Mouse (Mus musculus) olfactory bulb, adult 2 months (tissue): ENCODE data around the gene Stx3. TPM values are rescaled to one million over a fixed set of nuclear protein-coding genes. Genes with fewer than 3 reads are reported as not detected.

Source experiments
- H3K27ac ChIP-seq: fragments of 200-500 bp; 2 replicates; pipeline ENCODE4 v1.5.1; 2012; ENCODE audit warnings: low read depth, low read length; ENCODE audit not compliant: insufficient read depth
- H3K4me1 ChIP-seq: fragments of 200-500 bp; 2 replicates; pipeline ENCODE4 v1.6.1; 2012; ENCODE audit warnings: low read length; ENCODE audit not compliant: control insufficient read depth, insufficient read depth
- H3K4me3 ChIP-seq: fragments of 200-500 bp; 2 replicates; pipeline ENCODE4 v1.5.1; 2012; ENCODE audit warnings: mild to moderate bottlenecking, low read depth, low read length, moderate library complexity; ENCODE audit not compliant: insufficient read depth
- CTCF ChIP-seq: fragments of 200-500 bp; IDR thresholded peaks from 2 replicates; pipeline ENCODE4 v1.5.1; 2012; ENCODE audit warnings: low read depth, mild to moderate bottlenecking, low read length, moderate library complexity; ENCODE audit not compliant: insufficient read depth
- POLR2A ChIP-seq: fragments of 200-500 bp; IDR thresholded peaks from 2 replicates; pipeline ENCODE4 v1.6.1; 2012; ENCODE audit warnings: mild to moderate bottlenecking, low read depth, low read length, moderate library complexity; ENCODE audit not compliant: insufficient read depth
- WGBS: fragments of 180-500 bp; shearing (Covaris S2); methylation state at CpG from one replicate; pipeline ENCODE4 v1.1.7; 2018; 5-methylcytosine and 5-hydroxymethylcytosine counted together
- polyA plus RNA-seq: library from polyadenylated mRNA; stranded (reverse); fragments of >200 nt; gene quantifications from 2 replicates; pipeline ENCODE4 v1.2.4, GENCODE M21; 2012; ENCODE audit warnings: low replicate concordance; ENCODE audit not compliant: missing spikeins, insufficient read depth, insufficient read length

Stx3 gene
- polyA plus RNA-seq, 1 experiment, result not detected

GRCm38 (mm10) chr19:11768163-11768562, 51.0 kb downstream of the Stx3 start:
- Histone ChIP-seq H3K4me1 (no peaks in the 10 kb centered on the region), H3K4me3 (no peak overlapping the region), H3K27ac (no peak overlapping the region)
- TF ChIP-seq POLR2A (no peak), CTCF (no peak)
- WGBS, result 10% methylated on average over 3 of the region's 3 CpGs

GRCm38 (mm10) chr19:11766413-11766812, 52.8 kb downstream of the Stx3 start:
- no peaks in the 10 kb centered on the region for H3K4me1 ChIP-seq
- no peak overlapping the region for H3K27ac ChIP-seq
- TF ChIP-seq CTCF (no peak), POLR2A (no peak)
- 61% methylated on average over 4 of the region's 4 CpGs for WGBS
- H3K4me3 ChIP-seq, result no peak overlapping the region

GRCm38 (mm10) chr19:11765059-11765458, 54.1 kb downstream of the Stx3 start:
- H3K27ac ChIP-seq, result no peak overlapping the region
- TF ChIP-seq CTCF (no peak), POLR2A (no peak)
- WGBS, result 79% methylated on average over 3 of the region's 3 CpGs
- no peak overlapping the region for H3K4me3 ChIP-seq
- no peaks in the 10 kb centered on the region for H3K4me1 ChIP-seq

GRCm38 (mm10) chr19:11747298-11747697, 71.9 kb downstream of the Stx3 start, which contains the start of gene Gif:
Gif (plus strand) TSS chr19:11747554.
- Histone ChIP-seq H3K27ac (no peak within 1 kb of the TSS), H3K4me3 (no peak within 1 kb of the TSS), H3K4me1 (no peaks in the 10 kb centered on the region)
- 78% methylated on average over 2 of the region's 2 CpGs for WGBS
- no peak for TF ChIP-seq CTCF
- TF ChIP-seq POLR2A, result no peak

GRCm38 (mm10) chr19:11745680-11746079, 73.5 kb downstream of the Stx3 start:
- no peak overlapping the region for H3K4me3 ChIP-seq
- H3K4me1 ChIP-seq, result no peaks in the 10 kb centered on the region
- no peak overlapping the region for H3K27ac ChIP-seq
- no peak for TF ChIP-seq CTCF
- no peak for TF ChIP-seq POLR2A

GRCm38 (mm10) chr19:11736455-11736854, 82.7 kb downstream of the Stx3 start:
- 44% methylated on average over 1 of the region's 1 CpGs for WGBS
- TF ChIP-seq CTCF (no peak), POLR2A (no peak)
- Histone ChIP-seq H3K27ac (no peak overlapping the region), H3K4me1 (no peaks in the 10 kb centered on the region), H3K4me3 (no peak overlapping the region)

GRCm38 (mm10) chr19:11730278-11730677, 88.9 kb downstream of the Stx3 start:
- Histone ChIP-seq H3K4me3 (no peak overlapping the region), H3K4me1 (no peaks in the 10 kb centered on the region), H3K27ac (no peak overlapping the region)
- TF ChIP-seq POLR2A (no peak), CTCF (no peak)
- WGBS, result 80% methylated on average over 1 of the region's 1 CpGs

- H3K27ac ChIP-seq, result no peak overlapping the region
- H3K4me3 ChIP-seq, result no peak overlapping the region
- no peaks in the 10 kb centered on the region for H3K4me1 ChIP-seq
- no peak for TF ChIP-seq POLR2A
- 93% methylated on average over 5 of the region's 5 CpGs for WGBS
Observed at GRCm38 (mm10) chr19:11727304-11727703, 91.9 kb downstream of the Stx3 start.

GRCm38 (mm10) chr19:11725915-11726314, 93.3 kb downstream of the Stx3 start:
- Histone ChIP-seq H3K4me1 (no peaks in the 10 kb centered on the region), H3K27ac (no peak overlapping the region), H3K4me3 (no peak overlapping the region)
- 89% methylated on average over 2 of the region's 2 CpGs for WGBS
- TF ChIP-seq POLR2A, result no peak
- TF ChIP-seq CTCF, result no peak

Other genes starting within 250 kb of the Stx3 start
- not detected in 2 replicates for gene Ms4a6d, start 214.6 kb downstream of the Stx3 start, polyA plus RNA-seq
- gene Ms4a2, start 195.7 kb downstream of the Stx3 start, polyA plus RNA-seq, result not detected in 2 replicates
- not detected in 2 replicates for gene Ms4a3, start 178.6 kb downstream of the Stx3 start, polyA plus RNA-seq
- not detected in 2 replicates for gene Oosp2, start 158.8 kb downstream of the Stx3 start, polyA plus RNA-seq
- gene Oosp1, start 128.3 kb downstream of the Stx3 start, polyA plus RNA-seq, result not detected in 2 replicates
- not detected in 2 replicates for gene Oosp3, start 122.3 kb downstream of the Stx3 start, polyA plus RNA-seq
- not detected in 2 replicates for gene Gif, start 71.8 kb downstream of the Stx3 start, polyA plus RNA-seq
- not detected in 2 replicates for gene Mrpl16, start 49.0 kb downstream of the Stx3 start, polyA plus RNA-seq
- not detected in 2 replicates for gene Olfr1417, start 19.8 kb upstream of the Stx3 start, polyA plus RNA-seq
- not detected in 2 replicates for gene Olfr1418, start 41.7 kb upstream of the Stx3 start, polyA plus RNA-seq
- not detected in 2 replicates for gene Olfr1419, start 55.7 kb upstream of the Stx3 start, polyA plus RNA-seq
- gene Olfr1420, start 67.2 kb upstream of the Stx3 start, polyA plus RNA-seq, result not detected in 2 replicates
- gene Patl1, start 93.0 kb upstream of the Stx3 start, polyA plus RNA-seq, result not detected in 2 replicates
- 158 TPM in 1 of 2 replicates, not detected in the other for gene Osbp, start 146.5 kb upstream of the Stx3 start, polyA plus RNA-seq
- not detected in 2 replicates for gene Olfr1423, start 221.9 kb upstream of the Stx3 start, polyA plus RNA-seq
- gene Olfr1424, start 243.3 kb upstream of the Stx3 start, polyA plus RNA-seq, result not detected in 2 replicates